Mouse (Mus musculus) small intestine, adult 2 months (tissue): ENCODE results near the gene Cabp2. TPM values are rescaled to one million over a fixed set of nuclear protein-coding genes. Genes with fewer than 3 reads are reported as not detected.

Experiments
- H3K27ac ChIP-seq: fragments of 200-500 bp; 2 replicates; pipeline ENCODE4 v1.5.1; 2012; ENCODE audit warnings: low read depth, low read length, control low read depth, inconsistent platforms; ENCODE audit not compliant: insufficient read depth
- H3K27me3 ChIP-seq: fragments of 200-500 bp; 2 replicates; pipeline ENCODE4 v1.6.1; 2012; ENCODE audit warnings: mild to moderate bottlenecking, moderate library complexity, low read length, inconsistent platforms; ENCODE audit not compliant: control insufficient read depth, insufficient read depth
- H3K36me3 ChIP-seq: fragments of 200-500 bp; 2 replicates; pipeline ENCODE4 v1.6.1; 2012; ENCODE audit warnings: mild to moderate bottlenecking, low read length, control low read depth, inconsistent platforms; ENCODE audit not compliant: control insufficient read depth, insufficient read depth
- H3K4me1 ChIP-seq: fragments of 200-500 bp; 2 replicates; pipeline ENCODE4 v1.6.1; 2012; ENCODE audit warnings: low read length, inconsistent platforms, mixed read lengths; ENCODE audit not compliant: control insufficient read depth, insufficient read depth, insufficient read length
- H3K4me3 ChIP-seq: fragments of 200-500 bp; 2 replicates; pipeline ENCODE4 v1.5.1; 2012; ENCODE audit warnings: low read depth, mild to moderate bottlenecking, control low read depth, inconsistent platforms, low read length, moderate library complexity
- CTCF ChIP-seq: fragments of 200-500 bp; IDR thresholded peaks from 2 replicates; pipeline ENCODE4 v1.5.1; 2012; ENCODE audit warnings: low read depth, mild to moderate bottlenecking, control low read depth, inconsistent platforms, low read length, moderate library complexity, mixed read lengths; ENCODE audit not compliant: insufficient replicate concordance, insufficient read length; ENCODE audit errors: extremely low read depth
- POLR2A ChIP-seq: fragments of 200-500 bp; IDR thresholded peaks from 2 replicates; pipeline ENCODE4 v1.6.1; 2012; ENCODE audit warnings: low read depth, mild to moderate bottlenecking, control low read depth, inconsistent platforms, low read length, moderate library complexity
- WGBS: fragments of 180-500 bp; shearing (Covaris S2); methylation state at CpG from one replicate; pipeline ENCODE4 v1.1.7; 2018; 5-methylcytosine and 5-hydroxymethylcytosine counted together
- polyA plus RNA-seq: library from polyadenylated mRNA; depleted of rRNA; stranded (reverse); fragments of >200 nt; gene quantifications from 2 replicates; pipeline ENCODE4 v1.2.3, GENCODE M21; 2012

The Cabp2 gene
- polyA plus RNA-seq, 1 experiment: not detected

DNA sequence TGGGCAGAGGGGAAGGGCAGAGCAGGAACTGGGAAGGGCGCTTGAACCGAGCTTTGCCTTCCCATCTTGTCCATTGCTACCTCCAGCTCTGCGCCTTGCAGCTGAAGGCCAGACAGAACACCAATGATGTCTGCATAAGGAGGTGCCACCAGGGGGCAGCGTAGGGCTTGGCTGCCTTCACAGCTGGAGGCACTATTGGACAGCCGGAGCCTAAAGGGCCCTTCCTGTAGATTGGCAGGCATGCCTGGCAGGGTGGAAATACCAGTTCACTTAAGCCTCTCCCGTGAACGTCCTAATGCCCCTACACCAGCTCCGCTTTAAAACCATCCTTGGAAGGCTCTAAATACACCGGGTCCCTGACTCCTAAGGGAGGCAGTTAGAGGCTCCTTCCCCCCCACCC lies 17.7 kb downstream of the Cabp2 start:
- no peaks in the 10 kb centered on the region for H3K27me3 ChIP-seq
- H3K4me3 ChIP-seq: peak overlapping the region; percentile 91
- TF ChIP-seq CTCF (peak; percentile 96), POLR2A (no peak)
- H3K27ac ChIP-seq: peak overlapping the region; percentile 85
- WGBS: 2% methylated on average over 9 of the region's 9 CpGs
- peaks cover 29% of the 10 kb centered on the region for H3K4me1 ChIP-seq
- peaks cover 15% of the 10 kb centered on the region for H3K36me3 ChIP-seq

GRCm38 (mm10) chr19:4099837-4100717 lies 18.7 kb downstream of the Cabp2 start, which contains the start of gene Pitpnm1:
Gene Pitpnm1 (plus strand): TSS chr19:4099998.
- Histone ChIP-seq H3K4me3 (peak within 1 kb of the TSS; percentile 91), H3K36me3 (peaks cover 22% of the 10 kb centered on the region), H3K27me3 (no peaks in the 10 kb centered on the region), H3K4me1 (peaks cover 26% of the 10 kb centered on the region), H3K27ac (peak within 1 kb of the TSS; percentile 90)
- WGBS: 1% methylated on average over 53 of the region's 53 CpGs
- TF ChIP-seq CTCF (no peak), POLR2A (peak; percentile 71)

DNA sequence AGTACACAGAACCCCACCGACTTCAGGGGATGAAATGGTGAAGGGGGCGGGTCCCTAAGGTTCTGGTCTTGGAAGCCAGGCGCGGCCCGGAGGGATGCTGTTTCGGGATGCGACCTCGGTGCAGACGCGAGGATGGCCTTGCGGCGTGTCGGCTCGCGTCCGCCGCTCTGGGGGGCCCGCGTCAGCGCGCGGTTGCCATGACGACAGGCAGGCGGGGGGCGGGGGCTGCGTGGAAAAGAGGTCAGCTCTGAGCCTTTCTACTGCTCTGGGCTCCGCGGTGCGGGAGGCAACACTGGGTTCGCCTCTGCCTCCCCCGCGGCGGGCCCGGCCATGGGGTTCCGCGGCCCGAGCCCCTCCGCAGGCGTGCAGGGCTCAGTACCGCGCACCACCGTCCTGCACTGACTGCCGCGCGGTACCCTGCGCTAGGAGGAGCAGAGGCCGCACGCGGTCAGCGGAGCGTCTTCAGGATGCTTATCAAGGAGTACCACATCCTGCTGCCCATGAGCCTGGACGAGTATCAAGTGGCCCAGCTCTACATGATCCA lies 19.4 kb downstream of the Cabp2 start:
- H3K27ac ChIP-seq: no peak overlapping the region
- peaks cover 29% of the 10 kb centered on the region for H3K36me3 ChIP-seq
- no peak for TF ChIP-seq POLR2A
- no peak for TF ChIP-seq CTCF
- 4% methylated on average over 51 of the region's 52 CpGs for WGBS
- peaks cover 26% of the 10 kb centered on the region for H3K4me1 ChIP-seq
- H3K27me3 ChIP-seq: no peaks in the 10 kb centered on the region
- peak overlapping the region; percentile 91 for H3K4me3 ChIP-seq

- no peak overlapping the region for H3K4me3 ChIP-seq
- TF ChIP-seq POLR2A (no peak), CTCF (no peak)
- no peaks in the 10 kb centered on the region for H3K27me3 ChIP-seq
- H3K36me3 ChIP-seq: peaks cover 33% of the 10 kb centered on the region
- 92% methylated on average over 6 of the region's 6 CpGs for WGBS
- H3K27ac ChIP-seq: no peak overlapping the region
- peaks cover 24% of the 10 kb centered on the region for H3K4me1 ChIP-seq
Measured at GRCm38 (mm10) chr19:4101466-4101865, 20.1 kb downstream of the Cabp2 start.

DNA sequence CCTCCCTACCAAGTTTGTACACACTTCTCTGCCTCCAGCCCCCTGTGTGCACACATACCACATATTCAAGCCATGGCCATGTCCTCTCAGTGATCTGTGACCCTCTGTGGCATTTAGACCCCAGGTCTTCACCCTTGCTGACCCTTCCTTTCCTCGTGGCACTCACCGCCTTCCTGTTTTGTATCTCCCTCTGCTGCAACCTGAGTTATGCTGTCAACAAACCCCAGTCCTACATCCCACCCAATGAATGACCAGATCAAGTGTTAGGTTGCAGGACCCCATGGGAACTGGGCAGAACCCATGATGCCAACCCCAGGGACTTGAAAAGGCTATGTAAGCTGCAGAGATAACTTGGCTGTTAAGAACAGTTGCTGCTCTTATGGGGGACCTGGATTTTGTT lies 20.7 kb downstream of the Cabp2 start:
- TF ChIP-seq CTCF: no peak
- no peak for TF ChIP-seq POLR2A
- no peaks in the 10 kb centered on the region for H3K27me3 ChIP-seq
- no peak overlapping the region for H3K4me3 ChIP-seq
- H3K27ac ChIP-seq: no peak overlapping the region
- H3K36me3 ChIP-seq: peaks cover 39% of the 10 kb centered on the region
- H3K4me1 ChIP-seq: peaks cover 23% of the 10 kb centered on the region
- WGBS: 95% methylated on average over 2 of the region's 2 CpGs

DNA sequence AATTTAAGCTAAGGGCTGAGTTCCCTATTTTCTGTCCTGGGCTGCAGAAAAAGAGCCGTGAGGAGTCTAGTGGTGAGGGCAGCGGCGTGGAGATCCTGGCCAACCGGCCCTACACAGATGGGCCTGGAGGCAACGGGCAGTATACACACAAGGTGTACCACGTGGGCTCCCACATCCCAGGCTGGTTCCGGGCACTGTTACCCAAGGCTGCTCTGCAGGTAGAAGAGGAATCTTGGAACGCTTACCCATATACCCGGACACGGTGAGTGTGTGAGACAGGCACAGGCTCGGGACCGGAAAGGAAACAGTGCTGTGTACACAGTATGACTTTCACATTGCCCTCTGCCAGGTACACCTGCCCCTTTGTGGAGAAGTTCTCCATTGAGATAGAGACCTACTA lies 21.2 kb downstream of the Cabp2 start:
- Histone ChIP-seq H3K4me1 (peaks cover 22% of the 10 kb centered on the region), H3K36me3 (peaks cover 41% of the 10 kb centered on the region), H3K27ac (no peak overlapping the region), H3K4me3 (no peak overlapping the region), H3K27me3 (no peaks in the 10 kb centered on the region)
- TF ChIP-seq POLR2A: no peak
- 91% methylated on average over 12 of the region's 12 CpGs for WGBS

- H3K4me3 ChIP-seq: no peak overlapping the region
- no peak overlapping the region for H3K27ac ChIP-seq
- TF ChIP-seq POLR2A (no peak), CTCF (no peak)
- peaks cover 44% of the 10 kb centered on the region for H3K36me3 ChIP-seq
- WGBS: 96% methylated on average over 18 of the region's 18 CpGs
- peaks cover 16% of the 10 kb centered on the region for H3K4me1 ChIP-seq
- H3K27me3 ChIP-seq: no peaks in the 10 kb centered on the region
Measured at GRCm38 (mm10) chr19:4103294-4103693, 21.9 kb downstream of the Cabp2 start.
